8 mouse cellular contexts compared by ENCODE assay signal in the genomic region with DNA sequence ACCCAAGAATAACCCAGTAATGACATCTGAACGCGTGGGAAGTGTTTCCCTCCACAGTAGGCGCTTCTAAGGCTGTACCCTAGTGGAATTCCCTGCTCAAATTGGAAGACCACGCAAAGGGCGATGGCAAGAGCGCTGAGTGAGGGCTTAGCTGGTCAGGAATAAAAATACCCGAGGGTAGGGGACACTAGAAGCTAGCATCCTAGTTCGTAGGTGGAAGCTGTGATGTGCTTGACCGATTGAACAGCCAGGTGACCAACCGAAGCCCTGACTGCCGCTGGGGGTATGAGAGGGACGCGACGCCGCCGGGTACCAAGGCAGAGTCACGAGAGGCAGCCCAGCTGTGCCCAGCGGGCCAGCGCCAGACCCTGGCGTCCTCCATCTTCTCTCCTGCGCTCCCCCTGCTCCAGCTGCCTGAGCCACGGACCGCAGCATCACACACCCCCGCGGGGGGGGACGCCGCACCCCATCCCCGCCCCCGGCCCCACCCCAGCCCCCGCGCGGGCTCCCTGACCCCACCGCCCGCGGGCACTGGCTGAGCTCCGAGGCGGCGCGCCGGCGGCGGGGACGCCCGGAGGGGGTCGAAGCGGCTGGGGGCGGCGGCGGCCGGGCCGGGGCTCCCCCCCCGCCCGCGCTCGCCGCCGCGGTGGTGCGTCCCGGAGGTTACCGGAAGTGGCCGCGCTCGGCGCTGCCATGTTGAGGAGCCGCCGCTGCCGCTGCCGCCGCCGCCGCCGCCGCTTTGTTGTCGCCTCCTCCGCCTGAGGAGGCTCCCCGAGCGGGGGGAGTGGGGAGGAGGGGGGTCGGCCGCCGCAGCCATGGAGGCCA. TPM values are rescaled to one million over a fixed set of nuclear protein-coding genes. Genes with fewer than 3 reads are reported as not detected.
DNase-seq lines count a peak whose midpoint lies in the region; ATAC-seq and TF ChIP-seq lines count a peak whose summit lies in the region.

Gene Vezf1, plus strand, starts transcription at position 694 of the 825 bp plus-strand sequence.

- peak within 1 kb of the TSS; percentile 96 for H3K9ac ChIP-seq in midbrain, postnatal 0 days (replicated peaks; ENCODE audit: low read length, poor library complexity, severe bottlenecking)

- ATAC-seq in midbrain, postnatal 0 days (ENCODE audit: low FRiP score) = peak; percentile 90

- H3K9me3 ChIP-seq in midbrain, postnatal 0 days (ENCODE audit: low read length) = no peaks in the 10 kb centered on the region

- no peaks in the 10 kb centered on the region for H3K27me3 ChIP-seq in midbrain, postnatal 0 days (ENCODE audit: insufficient read depth, low read length)

- H3K4me3 ChIP-seq in bone marrow macrophage, adult 2 months (ENCODE audit: insufficient read depth, low read length) = peak within 1 kb of the TSS; percentile 92
- peak within 1 kb of the TSS; percentile 99 for H3K4me3 ChIP-seq in embryonic fibroblast, embryonic 13.5 days (ENCODE audit: insufficient read depth, low read length)
- peak within 1 kb of the TSS; percentile 60 for H3K4me3 ChIP-seq in midbrain, postnatal 0 days (ENCODE audit: low read depth, low read length)

- peak within 1 kb of the TSS; percentile 96 for H3K4me2 ChIP-seq in midbrain, postnatal 0 days (ENCODE audit: low read depth, low read length, poor library complexity, severe bottlenecking)

- 0% methylated on average over 25 of the region's 81 CpGs for WGBS in midbrain, postnatal 0 days

- TF ChIP-seq CTCF in bone marrow macrophage, adult 2 months (IDR thresholded peaks at IDR 0.05; ENCODE audit: low read depth, low read length) = no peak
- TF ChIP-seq CTCF in embryonic fibroblast, embryonic 13.5 days (IDR thresholded peaks at IDR 0.05; ENCODE audit: borderline replicate concordance, insufficient read depth, low read length) = no peak
- peak; percentile 20; the same call in 1 of the 2 replicates for TF ChIP-seq CTCF in midbrain, postnatal 0 days (IDR thresholded peaks at IDR 0.05)

- H3K36me3 ChIP-seq in midbrain, postnatal 0 days (ENCODE audit: insufficient read depth, low read length) = no peaks in the 10 kb centered on the region

- peaks cover 31% of the 10 kb centered on the region for H3K4me1 ChIP-seq in bone marrow macrophage, adult 2 months (ENCODE audit: control insufficient read depth, insufficient read depth, low read length)
- peaks cover 13% of the 10 kb centered on the region for H3K4me1 ChIP-seq in embryonic fibroblast, embryonic 13.5 days (ENCODE audit: control insufficient read depth, insufficient read depth, low read length)
- H3K4me1 ChIP-seq in midbrain, postnatal 0 days (ENCODE audit: insufficient read depth, low read length) = peaks cover 7% of the 10 kb centered on the region; the same call in 1 of the 2 replicates

- no peak for TF ChIP-seq POLR2A in bone marrow macrophage, adult 2 months (IDR thresholded peaks at IDR 0.05; ENCODE audit: borderline replicate concordance, low read depth, low read length)
- TF ChIP-seq POLR2A in embryonic fibroblast, embryonic 13.5 days (IDR thresholded peaks at IDR 0.05; ENCODE audit: low read depth, low read length) = peak; percentile 82

- DNase-seq in B cell, adult 2 months = peak; percentile 78 to 85
- DNase-seq in heart, adult 9 months (ENCODE audit: low spot score in 2 of 2) = peak; percentile 75 to 81
- peak; percentile 69 for DNase-seq in kidney, adult 9 months
- DNase-seq in liver = peak; percentile 84
- peak; percentile 85 for DNase-seq in midbrain, postnatal 0 days (ENCODE audit: low spot score)
- DNase-seq in spleen, postnatal 10 days (ENCODE audit: low spot score in 2 of 2) = peak; percentile 81 to 89

- peak within 1 kb of the TSS; percentile 28 for H3K27ac ChIP-seq in bone marrow macrophage, adult 2 months (ENCODE audit: insufficient read depth, low read depth, low read length)
- peak within 1 kb of the TSS; percentile 84 for H3K27ac ChIP-seq in embryonic fibroblast, embryonic 13.5 days (ENCODE audit: insufficient read depth, low read length)
- H3K27ac ChIP-seq in midbrain, postnatal 0 days (ENCODE audit: low read depth, low read length) = peak within 1 kb of the TSS; percentile 94

RNA-seq across cellular contexts. Expression of gene Vezf1, which starts in this region (rescaled TPM):
- polyA plus RNA-seq in bone marrow macrophage, adult 2 months (2012; ENCODE audit: insufficient read depth, insufficient read length, missing spikeins) = 25.1 and 29.7 TPM in 2 replicates
- 44.6 and 46.1 TPM in 2 replicates for polyA plus RNA-seq in embryonic fibroblast, embryonic 13.5 days (2011; ENCODE audit: insufficient read length, low read depth, missing spikeins)
- 31.4 and 40.6 TPM in 2 replicates for total RNA-seq in midbrain, postnatal 0 days (2014; rRNA removed)
- polyA plus RNA-seq in midbrain, postnatal 0 days (2015; fragmentation: Nextera tagmentation; extraction: Ambion mirVana) = 29.7 and 30.9 TPM in 2 replicates

Comparison
In these comparisons a context has a peak if more than half of its experiments do, and no peak if none do; other contexts are left out.
1. Peak in every context shown above with its lines: DNase-seq, ATAC-seq, H3K4me3 ChIP-seq and H3K27ac ChIP-seq.
2. H3K27ac ChIP-seq: peak in every context shown above with its lines; median percentile 94 in midbrain, postnatal 0 days; 84 in embryonic fibroblast, embryonic 13.5 days; 28 in bone marrow macrophage, adult 2 months.